Mouse (Mus musculus) kidney, postnatal 25 days (tissue): ENCODE results near the gene 4930404H24Rik.
"Not testable (repeated sequence)": the region's sequence is repeated elsewhere in the genome, so short reads cannot be mapped to it uniquely, and the experiment has no call there.

ENCODE experiments used
- DNase-seq, 2 experiments: peaks; one replicate each; pipeline ENCODE4 v3.0.0; 2021; ENCODE audit warnings: mixed read lengths in 2 of 2

The 4930404H24Rik gene

DNA sequence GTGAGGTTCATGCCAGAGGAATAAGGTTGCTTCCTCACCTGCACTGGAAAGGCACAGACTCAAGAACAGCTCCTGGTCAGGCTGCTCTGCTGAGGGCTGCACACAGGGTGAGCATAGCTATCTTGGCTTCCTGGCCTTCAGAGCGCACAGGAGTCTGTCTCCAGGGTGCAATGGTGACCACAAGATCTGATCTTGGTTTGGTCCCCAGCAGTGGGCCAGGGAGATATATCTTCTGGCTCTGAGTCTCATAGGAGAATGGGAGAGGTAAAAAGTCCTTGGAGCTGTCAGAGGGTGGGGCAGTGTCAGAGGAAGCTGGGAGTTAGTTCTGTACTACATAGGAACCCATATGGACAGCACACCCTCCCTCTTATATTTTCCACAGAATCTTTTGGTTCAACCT, 13.1 kb upstream of the 4930404H24Rik start:
- no peak for DNase-seq

DNA sequence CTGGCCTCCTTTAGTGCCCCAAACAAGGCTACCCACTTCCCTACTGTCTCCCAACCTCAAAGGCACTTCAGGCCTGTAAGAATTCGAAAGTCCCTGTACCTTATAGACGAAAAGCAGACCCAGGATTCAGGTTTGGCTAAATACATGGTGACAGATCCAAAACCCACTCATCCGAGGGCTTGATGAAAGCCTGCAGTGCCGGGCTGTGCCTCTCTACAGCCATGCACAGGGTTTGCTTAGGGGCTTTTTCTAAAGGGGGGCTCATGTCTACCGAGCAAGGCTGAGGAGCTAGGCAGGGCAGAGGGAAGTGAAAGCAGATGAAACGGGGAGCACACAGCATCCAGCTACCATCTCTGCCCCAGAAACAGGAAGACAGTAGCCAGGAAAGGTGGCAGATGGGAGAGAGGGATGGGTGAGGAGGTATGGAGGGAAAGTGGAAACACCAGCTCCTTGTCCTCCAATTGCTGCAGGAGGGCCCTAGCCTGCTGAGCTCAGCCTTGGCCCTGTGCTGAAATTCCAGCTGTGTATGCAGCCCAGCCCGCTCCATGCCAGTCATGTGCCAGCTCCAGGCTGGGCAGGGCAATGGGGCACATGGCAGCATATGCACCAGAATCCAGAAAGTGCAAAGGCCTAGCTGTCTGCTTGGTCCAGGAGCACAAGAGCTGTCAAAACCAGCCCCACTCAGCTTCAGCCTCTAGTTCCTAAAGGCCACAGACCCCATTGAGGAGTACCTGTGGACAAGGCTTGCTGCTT, 11.3 kb upstream of the 4930404H24Rik start:
- peak; percentile 71 to 87 for DNase-seq

DNA sequence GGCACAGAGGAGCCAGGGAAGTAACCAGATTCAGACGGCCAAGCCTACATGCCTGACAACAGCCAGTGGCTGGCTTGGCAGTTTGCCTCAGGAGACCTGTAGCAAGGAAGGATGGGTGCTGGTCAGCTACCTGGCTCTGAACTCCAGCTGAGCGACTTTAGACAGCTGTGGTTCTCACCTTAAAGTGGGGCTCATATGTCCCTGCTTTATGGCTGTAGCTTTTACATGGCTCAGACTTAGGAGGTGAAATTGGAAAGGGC, 10.8 kb upstream of the 4930404H24Rik start:
- DNase-seq, result peak; percentile 72 to 73

DNA sequence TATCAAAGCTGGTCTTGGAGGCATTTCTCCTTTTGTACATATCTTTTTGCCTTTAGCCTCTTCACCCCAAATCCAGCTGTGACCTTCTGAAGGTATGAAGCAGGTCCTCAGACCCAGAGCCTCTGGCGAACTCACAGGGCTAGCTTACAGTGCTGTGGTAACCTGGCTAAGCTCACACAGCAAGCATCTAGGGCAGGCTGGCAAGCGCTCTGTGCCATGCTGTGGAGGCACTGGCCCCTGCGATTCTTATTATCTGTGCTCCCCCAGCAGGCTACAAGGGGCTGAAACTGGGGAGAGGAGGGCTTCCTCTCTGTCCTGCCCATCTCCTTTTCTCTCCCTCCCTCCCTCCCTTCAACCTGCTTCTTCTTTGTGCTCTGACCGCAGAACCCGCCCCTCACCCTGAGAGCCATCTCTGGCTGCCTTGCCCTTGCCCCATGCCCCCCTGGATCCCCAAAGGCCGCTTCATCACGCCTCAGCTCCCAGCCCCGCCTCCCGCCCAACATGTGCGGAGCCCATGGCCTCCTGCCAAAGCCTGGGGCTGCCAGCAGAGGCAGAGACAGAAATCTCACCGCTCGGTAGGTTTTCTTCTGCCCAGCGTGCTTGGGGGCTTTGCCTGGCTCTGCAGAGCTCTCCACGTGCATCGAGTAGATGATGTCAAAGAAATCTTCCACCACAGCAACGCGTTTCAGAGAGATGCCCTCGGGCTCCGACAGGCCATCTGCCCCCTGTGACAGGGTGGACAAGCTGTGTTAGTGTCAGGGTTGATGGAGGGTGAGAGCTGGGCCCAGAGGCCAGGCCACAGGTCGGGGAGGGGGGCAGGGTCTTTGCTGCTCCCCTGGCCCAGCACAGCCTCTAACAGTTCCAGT, 9.2 kb upstream of the 4930404H24Rik start:
- peak; percentile 84 to 89 for DNase-seq

DNA sequence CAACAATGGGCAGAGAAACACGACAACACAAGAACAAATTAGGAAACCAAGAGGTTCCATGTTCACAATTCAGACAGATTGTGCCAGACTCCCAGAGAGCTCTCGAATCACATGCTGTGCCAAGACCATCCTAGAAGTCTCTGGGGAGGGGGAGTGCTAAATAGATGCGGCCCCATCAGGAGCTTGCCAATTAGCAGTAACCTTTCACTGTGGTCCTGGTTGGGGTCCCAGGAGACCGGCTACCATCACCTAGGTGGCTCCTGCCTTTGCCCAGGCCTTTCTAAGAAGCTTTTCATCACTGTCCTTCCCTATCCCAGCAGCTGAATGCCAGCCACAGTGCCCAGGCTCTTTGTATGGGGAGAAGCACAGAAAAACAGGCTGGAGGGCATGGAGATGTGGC, 8.5 kb upstream of the 4930404H24Rik start:
- DNase-seq, result no peak

DNA sequence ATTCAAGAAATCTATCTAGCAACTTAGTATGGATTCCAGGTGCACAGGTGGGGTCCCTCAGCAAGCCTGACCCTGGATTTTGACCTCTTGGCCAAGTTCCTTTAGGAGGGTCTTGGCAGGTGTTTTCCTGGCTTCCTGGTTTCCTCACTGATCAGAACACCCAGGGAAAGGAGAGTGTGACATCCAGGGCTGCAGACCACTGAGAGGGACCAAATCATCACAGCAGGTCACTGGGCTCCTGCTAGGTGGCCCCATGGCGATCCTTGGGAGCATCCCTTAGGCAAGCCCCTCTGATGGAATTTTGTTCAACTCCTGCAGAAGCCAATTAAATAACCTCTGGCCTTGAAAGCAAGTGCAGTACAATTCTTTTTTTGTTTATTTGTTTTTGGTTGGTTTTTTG, 2.5 kb upstream of the 4930404H24Rik start:
- no peak for DNase-seq

DNA sequence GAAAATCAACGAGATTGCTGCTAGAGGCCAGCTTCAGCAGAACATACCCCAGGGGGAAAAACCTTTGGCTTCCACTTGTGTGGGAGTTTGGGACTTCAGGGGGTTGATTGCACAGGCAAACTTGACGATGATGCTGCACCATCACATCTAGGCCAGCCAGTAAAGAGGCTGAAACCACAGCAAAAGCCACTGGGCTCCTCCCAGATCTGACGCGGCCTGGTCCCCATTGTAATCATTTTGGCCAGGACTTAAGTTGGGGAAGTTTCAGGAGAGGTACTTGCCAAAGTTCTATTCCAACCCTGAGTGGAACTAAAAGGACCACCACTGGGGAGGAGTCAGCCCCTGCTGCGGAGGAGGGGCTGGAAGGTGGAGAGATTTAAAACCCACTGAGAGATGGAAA, 1.6 kb upstream of the 4930404H24Rik start:
- no peak for DNase-seq

DNA sequence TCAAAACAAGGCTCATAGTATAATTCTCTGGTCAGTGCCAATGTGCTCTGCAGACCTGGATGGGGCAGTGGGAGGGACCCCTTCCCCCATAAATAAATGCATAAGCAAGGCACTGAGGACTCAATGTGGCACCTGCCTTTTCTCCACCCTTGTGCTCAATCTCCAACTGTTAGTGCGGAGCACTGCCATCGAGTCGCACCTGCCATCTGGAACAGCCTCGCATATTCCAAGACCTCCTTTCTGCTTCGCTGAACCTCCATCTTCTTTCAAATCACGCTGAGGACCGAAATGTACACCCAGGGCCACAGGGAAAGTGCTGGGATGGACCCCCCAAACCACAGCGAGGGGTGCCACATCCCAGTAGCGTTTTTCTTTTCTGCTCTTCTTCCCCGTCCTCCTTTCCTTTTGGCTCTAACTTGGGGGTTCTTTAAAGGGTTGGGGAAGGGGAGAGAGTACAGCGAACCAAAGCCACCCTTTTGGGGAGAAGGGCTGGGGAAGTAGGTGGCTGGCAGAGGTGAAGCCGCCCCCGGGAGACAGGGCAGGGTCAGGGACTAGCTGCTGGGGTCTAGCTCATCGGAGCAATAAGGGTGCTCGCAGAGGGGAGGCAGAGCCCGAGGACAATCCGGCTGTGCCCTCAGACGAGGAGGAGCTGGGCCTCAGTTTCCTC, 945 bp upstream of the 4930404H24Rik start:
- no peak for DNase-seq

DNA sequence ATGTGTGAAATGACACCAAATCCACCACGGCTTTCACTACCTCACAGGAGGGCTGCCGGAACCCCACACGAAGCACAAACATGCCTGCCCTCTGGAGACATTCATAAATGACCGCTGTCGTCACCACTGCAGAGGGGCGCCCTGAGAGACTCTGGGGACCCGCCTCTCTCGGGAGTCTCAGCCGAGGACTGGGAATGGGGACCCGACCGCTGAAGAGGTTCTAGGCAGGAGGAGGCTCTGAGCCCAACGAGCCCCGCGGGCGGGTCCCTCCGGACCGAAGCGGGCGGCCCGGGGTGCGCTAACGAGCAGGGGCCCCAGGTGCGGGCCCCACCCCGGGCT, 442 bp upstream of the 4930404H24Rik start:
- DNase-seq, result no peak

DNA sequence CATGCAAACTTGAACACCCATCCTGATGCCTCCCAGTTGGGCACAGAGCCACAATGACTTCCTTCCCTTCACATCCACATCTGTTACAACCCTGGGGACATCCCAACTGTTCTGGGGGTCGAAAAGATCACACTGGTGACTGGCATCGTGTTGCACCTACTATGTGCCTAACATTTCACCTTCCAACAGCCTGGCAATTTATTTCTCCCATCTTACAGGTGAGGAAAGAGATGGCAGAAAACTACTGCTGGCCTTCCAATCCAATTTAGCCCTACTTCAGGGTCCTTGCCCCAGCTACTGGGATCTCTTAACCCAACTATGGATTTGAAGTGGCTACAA, 772 bp downstream of the 4930404H24Rik start:
- DNase-seq, result no peak

DNA sequence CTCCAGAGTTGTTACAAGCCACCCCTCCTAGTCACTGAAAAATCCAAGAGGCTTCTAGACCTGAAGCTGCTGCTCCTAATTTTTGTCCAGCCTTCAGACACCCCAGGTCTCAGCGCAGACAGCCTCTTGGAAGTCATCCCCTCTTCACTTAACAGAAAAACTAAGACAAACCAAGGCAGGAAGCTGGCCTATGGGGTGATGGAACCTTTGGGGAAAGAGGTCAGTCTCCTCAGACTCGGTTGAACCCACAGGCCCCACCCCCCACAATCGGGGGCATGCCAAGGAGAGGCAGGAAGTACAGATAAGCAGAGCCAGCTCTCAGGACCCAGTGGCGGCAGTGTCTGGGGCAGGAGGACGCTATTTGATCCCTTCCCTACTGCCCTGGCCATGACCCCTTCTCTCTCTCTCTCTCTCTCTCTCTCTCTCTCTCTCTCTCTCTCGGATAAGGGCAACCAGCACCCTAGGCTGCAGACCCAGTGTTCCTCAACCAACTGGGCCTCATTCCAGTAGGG, 1.2 kb downstream of the 4930404H24Rik start:
- DNase-seq, result no peak

DNA sequence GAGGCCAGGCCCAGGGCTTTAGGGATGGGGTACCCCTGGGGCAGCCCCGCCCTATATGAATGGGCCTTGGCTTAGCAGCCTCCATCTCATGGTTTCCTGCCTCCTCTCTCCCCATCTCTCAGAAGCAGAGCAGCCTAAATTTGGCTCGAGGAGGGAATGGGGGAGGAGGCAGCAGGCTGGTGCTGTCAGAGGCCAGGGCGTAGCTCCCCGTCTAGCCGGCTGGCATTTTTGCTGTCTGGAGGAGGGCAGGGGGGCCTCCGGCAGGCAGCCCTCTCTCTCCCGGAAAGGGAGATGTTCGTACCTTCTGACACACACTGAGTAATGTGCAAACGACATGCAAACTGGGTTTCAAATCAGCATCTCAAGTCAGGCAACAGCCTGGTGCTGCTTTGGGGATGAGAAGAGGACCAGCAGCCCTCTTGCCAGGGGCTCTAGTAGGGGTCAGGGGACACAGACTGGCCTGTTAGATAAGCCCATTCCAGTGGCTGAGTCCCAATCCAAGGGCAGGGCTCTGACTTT, 1.8 kb downstream of the 4930404H24Rik start:
- DNase-seq, result no peak

DNA sequence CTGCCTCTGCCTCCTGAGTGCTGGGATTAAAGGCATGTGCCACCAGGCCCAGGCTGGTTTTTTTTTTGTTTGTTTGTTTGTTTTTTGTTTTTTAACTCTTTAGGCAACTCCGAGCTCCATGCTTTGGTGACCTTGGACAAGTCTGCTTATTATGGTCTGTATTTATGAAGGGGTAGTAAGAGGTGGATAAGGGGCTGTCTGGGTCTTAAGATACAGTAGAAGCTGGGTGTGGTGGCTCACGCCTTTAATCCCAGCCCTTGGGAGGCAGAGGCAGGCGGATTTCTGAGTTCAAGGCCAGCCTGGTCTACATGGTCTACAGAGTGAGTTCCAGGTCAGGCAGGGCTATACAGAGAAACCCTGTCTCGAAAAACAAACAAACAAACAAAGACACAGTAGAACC, 2.8 kb downstream of the 4930404H24Rik start:
- DNase-seq, result not testable (repeated sequence)

DNA sequence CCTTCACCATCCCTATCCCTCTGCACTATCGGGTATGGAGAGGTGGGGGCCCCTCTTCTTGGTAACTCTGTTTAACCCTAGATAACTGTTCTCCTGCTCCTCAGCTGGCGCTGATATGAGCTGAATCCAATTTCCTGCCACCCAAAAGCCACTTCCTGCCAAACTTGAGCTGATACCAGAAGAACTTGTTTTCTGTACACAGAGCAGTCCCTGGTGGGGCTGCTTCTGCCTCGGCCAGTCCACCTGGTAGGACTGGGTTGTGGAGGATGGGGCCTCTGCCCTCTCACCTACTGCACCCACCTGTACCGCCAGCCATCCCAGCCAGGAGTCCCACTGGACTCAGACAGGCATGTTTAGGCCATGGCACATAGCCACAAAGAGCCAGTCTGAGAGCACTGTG, 3.2 kb downstream of the 4930404H24Rik start:
- DNase-seq, result peak in 1 of 2 experiments; percentile 41

DNA sequence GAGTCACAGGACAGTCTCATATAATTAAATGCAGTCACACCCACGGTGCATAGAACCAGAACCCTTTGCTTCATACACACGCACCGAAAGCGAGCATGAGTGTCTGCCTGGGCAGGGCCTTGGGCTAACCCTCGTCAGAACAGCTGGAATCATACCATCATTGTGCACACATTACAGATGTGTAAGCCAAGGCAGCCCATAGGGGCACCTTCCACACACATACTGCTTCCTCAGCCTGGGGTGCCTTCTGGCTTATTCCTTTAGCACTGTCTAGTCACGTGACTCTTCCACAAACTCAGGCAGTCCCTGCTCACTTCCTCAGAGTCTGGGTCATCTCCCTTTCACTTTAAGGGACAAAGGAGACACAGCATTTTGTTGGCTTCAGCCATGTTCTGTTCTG, 3.7 kb downstream of the 4930404H24Rik start:
- no peak for DNase-seq

DNA sequence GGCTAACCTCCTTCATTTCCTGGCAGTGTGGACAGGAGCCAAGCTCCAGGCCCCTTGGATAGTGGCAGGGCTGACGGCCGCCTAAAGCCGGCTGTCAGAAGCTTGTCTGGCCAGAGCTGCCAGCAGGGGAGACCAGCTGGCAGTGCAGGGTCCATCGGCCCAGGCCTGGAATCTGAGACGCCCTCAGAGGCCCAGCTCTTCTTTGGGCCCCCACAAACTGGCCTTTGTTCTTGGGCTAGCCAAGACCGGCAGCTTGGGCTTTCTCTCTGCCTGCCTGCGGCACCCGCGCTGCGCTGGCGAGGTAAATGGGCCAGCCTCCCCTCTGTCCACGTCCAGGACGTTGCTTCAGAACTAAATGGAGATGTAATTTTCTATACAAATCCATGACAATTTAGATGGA, 4.3 kb downstream of the 4930404H24Rik start:
- peak in 1 of 2 experiments; percentile 54 for DNase-seq

DNA sequence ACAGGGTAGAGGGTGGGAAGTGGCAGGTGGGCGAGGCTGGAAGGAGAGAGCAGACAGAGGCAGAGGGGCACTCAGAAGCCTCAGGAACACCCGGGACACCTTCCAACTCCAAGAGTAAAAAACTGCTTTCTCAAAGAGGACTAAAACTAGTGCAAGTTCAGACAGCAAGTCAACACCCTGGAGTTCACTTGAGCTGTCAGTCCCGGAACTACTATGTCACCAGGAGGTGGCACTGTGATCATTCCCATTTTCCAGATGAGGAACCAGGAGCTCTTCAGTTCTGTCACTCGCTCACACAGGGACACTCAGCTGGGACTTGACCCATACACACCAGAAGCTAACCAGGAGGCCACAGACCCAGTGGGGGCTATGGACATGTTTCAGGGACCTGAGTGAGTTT, 6.6 kb downstream of the 4930404H24Rik start:
- peak in 1 of 2 experiments; percentile 58 for DNase-seq

DNA sequence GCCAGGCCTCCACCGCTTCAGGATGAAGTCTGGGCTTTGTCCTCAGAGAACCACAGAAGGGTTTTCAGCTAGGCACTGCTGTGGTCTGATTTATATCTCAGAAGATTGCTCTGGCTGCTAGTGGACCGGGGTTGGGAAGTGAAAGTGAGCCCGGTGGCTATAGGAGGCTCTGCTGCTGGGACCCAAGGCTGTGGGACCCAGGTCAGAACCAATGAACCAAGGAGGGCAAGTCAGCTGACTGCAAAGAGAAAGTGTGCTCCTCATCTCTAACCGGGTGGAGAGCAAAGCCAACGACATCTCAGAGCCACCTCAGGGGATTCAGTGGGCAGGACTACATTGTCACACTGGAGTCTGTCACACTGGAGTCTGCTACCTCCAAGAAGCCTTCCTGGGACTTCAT, 13.8 kb downstream of the 4930404H24Rik start:
- no peak for DNase-seq

DNA sequence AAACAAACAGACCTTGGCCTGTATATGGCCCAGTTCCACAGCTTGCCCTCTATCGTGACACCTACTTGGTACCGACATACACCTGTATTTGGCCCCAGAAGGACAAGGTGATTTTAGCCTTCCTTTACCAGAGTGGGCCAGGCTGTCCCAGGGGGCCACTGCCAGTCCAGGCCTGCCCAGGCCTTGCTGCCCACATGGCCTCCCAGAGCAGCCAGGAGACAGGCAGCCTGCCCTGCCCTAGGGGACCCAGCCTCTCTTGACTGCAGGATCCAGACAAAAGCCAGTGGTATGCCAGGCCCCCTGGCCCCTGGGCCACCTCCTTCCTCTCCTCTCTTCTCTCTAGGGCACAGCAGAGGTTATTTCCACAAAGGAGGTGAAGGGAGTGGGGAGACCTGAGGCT, 15.4 kb downstream of the 4930404H24Rik start:
- DNase-seq, result no peak

DNA sequence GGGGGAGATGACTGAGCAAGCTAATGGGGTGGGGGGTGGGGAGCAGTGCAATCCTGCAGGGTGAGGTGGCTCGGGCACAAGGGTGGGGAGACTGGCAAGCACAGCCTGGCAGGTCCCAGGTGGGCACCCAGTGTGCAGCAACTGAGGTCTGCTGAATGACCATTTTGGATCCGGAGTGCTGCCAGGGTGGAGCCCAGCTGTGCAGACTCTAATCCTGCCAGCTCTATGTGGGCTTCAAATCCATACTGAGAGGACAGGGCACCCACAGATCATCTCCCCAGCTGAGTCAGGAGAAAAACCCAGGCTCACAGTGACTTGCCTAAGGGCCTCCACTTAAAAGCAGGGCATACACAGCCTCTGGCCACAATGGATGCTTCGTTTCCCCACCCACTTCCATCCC, 15.8 kb downstream of the 4930404H24Rik start:
- DNase-seq, result no peak

DNA sequence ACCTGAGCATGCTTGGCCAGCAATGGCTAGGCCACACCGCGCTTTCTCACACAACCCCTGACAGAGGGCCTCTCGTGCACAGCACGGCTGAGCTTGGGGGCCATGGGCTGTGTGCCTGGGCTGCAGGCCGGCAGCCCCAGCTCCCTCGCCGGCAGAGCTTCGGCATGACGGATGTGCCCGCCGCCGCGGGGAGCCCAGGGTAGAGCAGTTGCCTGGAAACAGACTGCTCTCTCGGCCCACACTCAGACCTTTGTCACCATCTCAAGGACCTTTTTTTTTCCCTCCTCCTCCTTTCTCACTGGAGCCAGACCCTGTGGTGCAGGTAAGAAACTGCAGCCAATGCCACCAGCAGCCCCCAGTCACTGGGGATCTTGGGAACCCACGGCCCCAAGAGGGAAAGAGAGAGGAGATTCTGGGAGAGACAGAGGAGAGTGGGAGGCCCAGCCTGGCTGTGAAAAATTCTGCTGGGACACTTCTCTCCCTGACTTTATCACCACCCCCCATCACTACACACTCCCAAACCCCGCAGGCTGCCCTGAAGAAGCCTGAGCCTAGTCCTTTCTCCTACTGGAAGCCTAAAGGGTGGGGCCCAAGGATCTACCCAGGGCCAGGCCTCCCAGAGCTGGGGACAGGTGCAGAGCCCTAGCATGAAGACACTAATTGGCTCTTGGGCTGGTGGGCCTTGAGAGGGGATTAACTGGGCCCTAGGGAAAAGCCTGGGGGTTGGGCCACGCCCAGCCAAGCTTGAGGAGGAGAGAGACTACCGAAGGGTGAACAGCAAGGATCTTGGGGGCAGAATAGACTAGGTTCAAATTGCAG, 16.8 kb downstream of the 4930404H24Rik start:
- no peak for DNase-seq

DNA sequence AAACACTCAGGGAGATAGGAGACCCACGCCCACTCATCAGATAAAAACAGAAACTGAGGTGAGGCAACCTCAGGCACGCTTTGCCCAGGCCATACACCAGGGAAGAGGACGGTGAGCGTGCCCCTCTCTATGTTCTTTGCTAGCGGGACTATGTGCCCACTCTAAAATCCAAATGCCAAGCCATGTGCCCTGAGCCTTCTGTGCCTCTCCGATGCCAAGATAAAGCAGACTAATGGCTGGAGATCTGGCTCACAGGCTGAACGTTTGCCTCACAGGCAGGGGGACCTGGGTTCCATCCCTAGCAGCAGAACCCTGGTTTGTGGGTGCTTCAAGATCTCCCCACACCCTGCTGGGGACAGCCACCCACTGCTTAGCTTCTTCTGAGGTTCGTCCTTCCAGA, 17.5 kb downstream of the 4930404H24Rik start:
- DNase-seq, result no peak

DNA sequence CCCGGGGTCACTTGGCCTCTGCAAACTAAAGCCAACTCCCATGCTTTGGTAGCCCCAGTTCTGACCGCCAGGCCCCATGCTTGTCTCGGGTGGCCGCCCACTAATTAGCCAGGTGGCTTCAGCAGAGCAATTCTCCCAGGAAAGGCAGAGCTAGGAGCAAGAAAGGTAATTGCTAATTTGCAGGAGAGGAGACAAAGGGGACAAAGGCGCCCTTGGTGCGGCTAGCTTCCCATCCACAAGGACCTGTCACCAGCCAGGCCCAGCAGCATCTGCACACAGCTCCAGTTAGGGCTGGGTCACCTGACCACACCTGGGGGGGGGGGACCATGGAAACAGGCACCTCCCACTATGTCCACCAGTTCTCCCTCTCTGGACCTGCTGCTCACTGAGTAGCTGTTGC, 19.0 kb downstream of the 4930404H24Rik start:
- DNase-seq, result peak in 1 of 2 experiments; percentile 41
